Mouse (Mus musculus) C2C12 (cell line): Measurements from ENCODE around the gene Kncn. TPM values are rescaled to one million over a fixed set of nuclear protein-coding genes. Genes with fewer than 3 reads are reported as not detected.

Source experiments
- H3K27me3 ChIP-seq: one replicate; pipeline ENCODE4 v1.6.1; 2011; ENCODE audit not compliant: control insufficient read depth, insufficient read depth, insufficient read length
- H3K36me3 ChIP-seq: one replicate; pipeline ENCODE4 v1.6.1; 2011; ENCODE audit not compliant: control insufficient read depth, insufficient read depth
- H3K4me3 ChIP-seq: one replicate; pipeline ENCODE4 v1.5.1; 2011; ENCODE audit warnings: mild to moderate bottlenecking, control low read depth; ENCODE audit not compliant: poor library complexity, insufficient read depth, severe bottlenecking
- H3K79me2 ChIP-seq: one replicate; pipeline ENCODE4 v1.6.1; 2011; ENCODE audit not compliant: control insufficient read depth, insufficient read depth
- H3K79me3 ChIP-seq: one replicate; pipeline ENCODE4 v1.6.1; 2011; ENCODE audit warnings: low read depth, control low read depth
- H3ac ChIP-seq: one replicate; pipeline ENCODE3; 2011; ENCODE audit warnings: low read depth; ENCODE audit not compliant: control insufficient read depth, insufficient read length
- CEBPB ChIP-seq: IDR thresholded peaks from one replicate; pipeline ENCODE4 v1.6.1; 2011; ENCODE audit warnings: low read depth, mild to moderate bottlenecking, control low read depth, moderate library complexity
- CTCF ChIP-seq: IDR thresholded peaks from one replicate; pipeline ENCODE4 v1.5.1; 2011; ENCODE audit not compliant: control insufficient read depth, insufficient read depth, insufficient read length
- FOSL1 ChIP-seq: IDR thresholded peaks from one replicate; pipeline ENCODE4 v1.8.0; 2011; ENCODE audit warnings: mild to moderate bottlenecking, low read length; ENCODE audit not compliant: poor library complexity, insufficient read depth, severe bottlenecking
- MAX ChIP-seq: IDR thresholded peaks from one replicate; pipeline ENCODE4 v1.6.1; 2011; ENCODE audit warnings: mild to moderate bottlenecking, control low read depth
- MYOD1 ChIP-seq: IDR thresholded peaks from one replicate; pipeline ENCODE4 v1.6.1; 2011; ENCODE audit warnings: low read depth; ENCODE audit not compliant: control insufficient read depth, insufficient read length
- MYOG ChIP-seq: IDR thresholded peaks from one replicate; pipeline ENCODE4 v1.6.1; 2011; ENCODE audit not compliant: control insufficient read depth, insufficient read length; ENCODE audit errors: extremely low read depth
- USF1 ChIP-seq: IDR thresholded peaks from one replicate; pipeline ENCODE4 v1.6.1; 2011; ENCODE audit warnings: low read depth, mild to moderate bottlenecking, control low read depth, moderate library complexity
- polyA plus RNA-seq: library from polyadenylated mRNA; unstranded; fragments of >200 nt; fragmentation: generic; extraction: Trizol; gene quantifications from one replicate; pipeline ENCODE4 v1.2.1, GENCODE M21; 2012; ENCODE audit warnings: missing spikeins

Gene Kncn
- polyA plus RNA-seq, 1 experiment = not detected

DNA sequence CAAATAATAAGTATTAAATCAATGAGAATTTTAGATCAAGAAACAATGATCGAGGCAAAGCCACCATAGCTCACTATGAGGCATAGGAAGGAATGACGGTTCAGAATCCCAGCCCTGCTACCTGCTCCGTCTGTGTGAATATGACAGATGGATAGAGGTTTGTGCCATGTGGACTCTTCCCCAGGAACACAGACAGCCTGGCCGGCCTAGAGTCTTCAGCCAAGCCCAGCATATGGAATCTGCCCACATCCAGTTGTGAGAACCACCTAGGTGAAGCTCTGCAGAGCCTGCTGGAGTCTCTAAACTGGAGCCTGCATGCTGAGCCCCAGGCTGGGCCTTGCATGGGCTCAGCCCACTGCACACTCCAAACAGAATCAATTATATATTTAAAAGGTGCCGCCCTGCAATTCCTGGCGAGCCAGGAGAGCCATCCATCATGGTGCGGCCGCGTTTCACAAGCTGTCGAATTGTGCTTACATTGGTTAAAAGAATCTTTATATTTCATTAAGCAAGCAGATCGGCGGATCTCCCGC, 47.4 kb downstream of the Kncn start:
- TF ChIP-seq CEBPB = no peak
- TF ChIP-seq USF1 = no peak
- no peak for TF ChIP-seq CTCF
- no peak for TF ChIP-seq MAX
- no peak for TF ChIP-seq FOSL1
- TF ChIP-seq MYOD1 = no peak
- TF ChIP-seq MYOG = no peak
- H3ac ChIP-seq = no peak overlapping the region
- H3K36me3 ChIP-seq = no peaks in the 10 kb centered on the region
- no peaks in the 10 kb centered on the region for H3K79me3 ChIP-seq
- H3K27me3 ChIP-seq = peaks cover 52% of the 10 kb centered on the region
- H3K79me2 ChIP-seq = no peaks in the 10 kb centered on the region
- H3K4me3 ChIP-seq = no peak overlapping the region

DNA sequence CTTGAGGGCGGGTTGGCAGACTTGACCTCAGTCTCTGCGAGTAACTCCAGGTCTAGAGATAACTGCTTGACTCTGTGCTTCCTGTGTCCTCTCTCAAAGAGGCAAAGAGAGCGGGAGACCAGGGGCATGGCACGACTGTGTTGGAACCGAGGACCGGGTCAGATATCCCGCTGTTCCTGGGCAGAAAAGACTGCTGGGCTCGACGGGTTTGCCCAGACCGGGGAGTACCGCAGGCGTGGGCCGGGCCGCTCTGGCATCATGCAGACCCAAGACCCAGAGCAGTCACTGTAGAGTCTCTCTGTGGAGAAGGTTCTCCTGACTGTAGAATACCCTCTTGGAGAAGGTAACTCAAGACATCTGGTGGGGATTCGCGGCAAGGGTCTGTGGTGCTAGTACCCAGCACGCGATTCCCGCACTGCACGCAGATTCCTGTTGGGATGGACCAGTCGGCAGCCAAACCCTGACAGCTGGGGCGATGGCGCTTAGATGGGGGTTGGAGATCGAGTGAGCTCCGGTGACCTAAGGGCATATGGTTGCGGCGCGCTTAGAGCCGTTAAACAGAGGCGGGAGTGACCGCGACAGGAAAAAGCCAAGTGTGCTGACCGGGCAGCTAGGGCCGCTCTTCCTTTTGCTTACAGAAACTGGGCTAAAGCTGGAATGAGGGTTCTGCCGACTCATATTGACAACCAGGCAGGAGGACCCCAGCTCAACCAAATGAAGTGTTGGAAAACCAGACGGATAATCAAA, 51.8 kb downstream of the Kncn start:
- TF ChIP-seq MYOD1 (no peak), FOSL1 (no peak), MAX (no peak), MYOG (no peak), CEBPB (no peak), USF1 (no peak), CTCF (no peak)
- no peaks in the 10 kb centered on the region for H3K79me3 ChIP-seq
- no peak overlapping the region for H3K4me3 ChIP-seq
- H3ac ChIP-seq = no peak overlapping the region
- peaks cover 84% of the 10 kb centered on the region for H3K27me3 ChIP-seq
- no peaks in the 10 kb centered on the region for H3K79me2 ChIP-seq
- H3K36me3 ChIP-seq = no peaks in the 10 kb centered on the region

DNA sequence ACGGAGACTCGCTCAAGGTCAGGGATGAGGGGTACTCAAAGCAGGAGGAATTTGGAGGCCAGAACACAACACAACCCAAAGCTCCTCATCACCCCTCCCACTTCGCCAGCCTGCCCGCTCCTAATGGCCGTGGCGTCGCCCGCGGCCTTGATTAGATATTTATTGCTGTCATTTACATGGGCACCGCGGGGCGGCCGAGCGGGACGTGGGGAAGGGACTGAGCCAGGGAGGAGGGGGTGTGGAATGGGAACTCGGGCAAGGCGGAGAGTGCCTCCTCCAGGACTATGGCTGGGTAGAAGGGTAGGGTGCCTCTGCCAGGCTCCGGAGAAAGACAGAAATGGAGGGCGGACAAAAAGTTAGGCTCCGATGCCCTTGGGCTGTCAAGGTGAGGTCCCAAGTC, 52.4 kb downstream of the Kncn start:
- Histone ChIP-seq H3K4me3 (no peak overlapping the region), H3K79me3 (no peaks in the 10 kb centered on the region), H3ac (no peak overlapping the region), H3K36me3 (no peaks in the 10 kb centered on the region), H3K79me2 (no peaks in the 10 kb centered on the region), H3K27me3 (peaks cover 91% of the 10 kb centered on the region)
- TF ChIP-seq CEBPB = no peak

DNA sequence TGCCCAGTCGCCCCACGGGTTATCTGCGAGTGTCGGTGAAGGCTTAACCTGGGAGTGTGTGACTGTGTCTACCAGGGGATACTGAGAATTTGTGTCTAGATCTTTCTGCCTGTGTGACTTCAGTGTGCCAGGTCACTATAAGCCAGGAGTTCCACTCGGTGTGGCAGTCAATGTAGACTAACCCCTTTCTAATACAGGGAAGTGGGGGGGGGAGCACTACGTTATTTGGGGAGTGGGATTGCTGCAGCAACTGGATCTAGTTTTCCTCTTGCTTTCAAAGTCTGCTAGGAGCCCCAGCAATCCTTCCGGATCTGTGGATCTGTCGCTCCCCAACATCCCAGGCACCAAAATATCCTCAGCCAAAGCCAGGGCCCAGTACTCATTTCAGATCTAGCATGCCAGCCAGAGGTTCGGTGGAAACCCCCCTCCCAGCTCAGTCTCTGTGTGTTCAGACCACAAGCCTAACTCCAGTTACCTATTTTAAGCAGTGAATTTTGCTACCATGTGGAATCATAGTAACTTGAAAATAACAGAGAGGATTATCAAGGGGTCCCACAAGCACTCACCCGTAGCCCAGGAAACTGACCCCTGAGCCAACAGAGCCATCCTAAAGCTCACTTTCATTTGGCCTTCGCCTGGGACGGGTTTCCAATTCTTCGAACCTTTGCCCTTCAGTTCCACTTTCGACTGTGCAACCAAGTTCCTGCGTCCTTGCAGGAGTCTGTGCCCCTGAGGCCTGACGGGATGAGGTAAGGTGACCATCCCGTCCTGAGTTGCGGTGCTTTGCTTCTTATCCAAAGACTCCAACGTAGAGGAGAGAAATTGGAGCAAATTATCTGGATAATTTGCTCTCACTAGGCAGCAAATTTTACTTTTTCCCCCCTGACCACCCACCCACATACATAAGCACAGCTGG, 53.1 kb downstream of the Kncn start:
- Histone ChIP-seq H3K79me2 (no peaks in the 10 kb centered on the region), H3K79me3 (no peaks in the 10 kb centered on the region), H3K4me3 (no peak overlapping the region), H3K36me3 (no peaks in the 10 kb centered on the region), H3K27me3 (peaks cover 97% of the 10 kb centered on the region), H3ac (no peak overlapping the region)
- TF ChIP-seq CEBPB = no peak
- TF ChIP-seq USF1 = no peak
- no peak for TF ChIP-seq FOSL1
- TF ChIP-seq MYOG = no peak
- no peak for TF ChIP-seq CTCF
- no peak for TF ChIP-seq MAX
- no peak for TF ChIP-seq MYOD1

DNA sequence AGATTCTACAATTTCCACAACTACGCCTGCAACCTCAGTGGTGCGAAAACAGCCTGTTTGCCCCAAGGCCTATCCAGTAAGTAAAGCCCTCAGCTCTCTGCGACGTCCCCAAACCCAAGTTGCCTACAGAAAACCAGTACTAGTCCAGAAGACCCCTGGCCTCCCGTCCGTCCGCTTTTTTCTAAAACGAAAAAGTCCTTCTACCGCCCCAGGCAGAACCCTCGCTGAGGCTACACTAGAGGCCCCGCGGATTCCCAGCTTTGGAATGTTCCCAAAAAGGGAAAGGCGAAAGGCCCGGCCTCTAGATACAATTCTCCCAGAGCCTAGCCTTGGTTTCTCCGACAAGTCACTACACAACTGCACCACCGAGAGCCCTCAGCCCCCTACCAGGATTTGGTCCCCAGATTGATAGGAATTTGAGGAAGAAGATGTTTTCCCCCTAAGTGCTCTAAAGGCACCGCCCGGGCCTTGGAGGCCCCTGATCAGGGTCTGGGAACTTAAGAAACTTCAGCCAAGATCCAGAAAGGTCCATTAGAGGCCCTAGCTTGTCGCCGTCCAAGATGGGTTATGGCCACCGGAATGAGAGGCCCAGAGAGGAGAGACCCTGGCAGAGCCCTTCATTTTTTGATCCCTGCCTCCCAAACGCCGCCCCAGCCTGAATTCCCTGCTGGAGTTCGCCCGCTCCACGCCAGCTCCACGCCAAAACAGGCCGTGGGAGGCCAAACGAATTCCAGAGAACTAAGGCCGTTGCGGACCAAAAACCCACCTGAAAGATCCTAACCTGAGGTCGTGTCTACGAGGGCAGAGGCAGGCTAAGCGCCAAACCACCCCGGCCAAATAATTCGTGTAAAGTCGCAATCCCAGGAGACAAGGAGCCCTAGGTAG, 54.3 kb downstream of the Kncn start:
- Histone ChIP-seq H3ac (no peak overlapping the region), H3K27me3 (peaks cover 95% of the 10 kb centered on the region), H3K79me2 (no peaks in the 10 kb centered on the region), H3K4me3 (no peak overlapping the region), H3K79me3 (no peaks in the 10 kb centered on the region), H3K36me3 (no peaks in the 10 kb centered on the region)
- TF ChIP-seq FOSL1 (no peak), MYOG (no peak), CEBPB (no peak), USF1 (no peak), CTCF (no peak), MAX (no peak), MYOD1 (no peak)

Other genes with a start within 250 kb of the Kncn start
- gene Cyp4b1, start 236.7 kb upstream of the Kncn start, polyA plus RNA-seq = not detected
- 12.6 TPM for gene Efcab14, start 146.7 kb upstream of the Kncn start, polyA plus RNA-seq
- not detected for gene Tex38, start 103.4 kb upstream of the Kncn start, polyA plus RNA-seq
- gene Atpaf1, start 99.6 kb upstream of the Kncn start, polyA plus RNA-seq = 15.7 TPM
- 3.5 TPM for gene Mob3c, start 56.3 kb upstream of the Kncn start, polyA plus RNA-seq
- 15.3 TPM for gene Mknk1, start 45.2 kb upstream of the Kncn start, polyA plus RNA-seq
- gene 6430628N08Rik, start 6.3 kb downstream of the Kncn start, polyA plus RNA-seq = not detected
- 0.02 TPM for gene Dmbx1, start 55.5 kb downstream of the Kncn start, polyA plus RNA-seq
- gene Faah, start 133.5 kb downstream of the Kncn start, polyA plus RNA-seq = 0.06 TPM
- 12.0 TPM for gene Nsun4, start 169.5 kb downstream of the Kncn start, polyA plus RNA-seq
- gene Uqcrh, start 190.7 kb downstream of the Kncn start, polyA plus RNA-seq = 769 TPM
- gene Lrrc41, start 190.9 kb downstream of the Kncn start, polyA plus RNA-seq = 42.6 TPM
- gene Rad54l, start 239.3 kb downstream of the Kncn start, polyA plus RNA-seq = 11.5 TPM
- 60.4 TPM for gene Pomgnt1, start 239.4 kb downstream of the Kncn start, polyA plus RNA-seq